Mouse (Mus musculus): ENCODE data around the gene Sult1b1. TPM values are rescaled to one million over a fixed set of nuclear protein-coding genes. Genes with fewer than 3 reads are reported as not detected.

Gene Sult1b1
- total RNA-seq (2023): not detected in 2 replicates

DNA sequence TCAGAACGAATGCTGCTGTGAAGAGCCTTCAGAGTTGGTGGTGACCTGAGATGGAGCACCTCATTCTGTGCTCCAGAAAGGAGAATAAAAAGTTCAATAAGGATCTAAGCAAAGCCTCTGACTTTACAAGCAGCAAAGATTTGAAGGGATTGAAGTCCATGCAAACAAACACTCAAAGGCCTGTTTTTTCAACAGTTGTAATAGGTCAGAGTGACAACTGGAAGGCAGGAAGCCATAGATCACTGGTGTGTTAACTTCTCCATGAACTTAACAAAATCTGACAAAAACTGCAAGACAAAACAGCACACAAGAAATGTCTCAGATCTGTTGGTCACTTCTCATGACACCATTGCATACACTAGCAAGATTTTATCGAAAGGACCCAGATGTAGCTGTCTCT lies at the start of gene Sult1b1:
Sult1b1 (minus strand) TSS at position 85 of the 400 bp plus-strand sequence.

GRCm38 (mm10) chr5:87568845-87569244 lies 30.9 kb upstream of the Sult1b1 start, which contains the start of gene Sult1d1:
Gene Sult1d1, minus strand, starts transcription at chr5:87569027.

DNA sequence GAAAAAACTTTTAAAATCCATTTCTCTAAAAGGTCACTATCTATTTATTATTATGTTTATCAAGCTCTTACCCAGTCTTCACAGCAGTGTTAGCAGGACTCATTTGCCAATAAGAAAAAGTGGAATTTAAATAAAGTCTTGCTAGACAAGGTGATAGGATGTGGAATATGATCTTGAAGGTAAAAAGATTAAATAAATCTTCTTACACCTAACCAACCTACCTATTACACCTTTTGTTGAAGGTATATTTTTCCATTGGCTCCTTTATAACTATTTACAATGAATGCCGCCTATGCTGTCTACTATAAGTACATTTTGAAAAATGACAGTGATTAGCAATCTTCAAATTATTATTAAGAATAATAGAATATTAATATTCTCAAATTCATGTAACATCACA lies 47.2 kb downstream of the Sult1b1 start, which contains the start of gene Ugt2a1:
Ugt2a1 (minus strand) TSS at position 101 of the 400 bp plus-strand sequence.

GRCm38 (mm10) chr5:87486706-87487105 lies 51.3 kb downstream of the Sult1b1 start, which contains the start of gene Gm43638:
Gene Gm43638, minus strand, starts transcription at chr5:87486806.

GRCm38 (mm10) chr5:87482160-87482559 lies 55.8 kb downstream of the Sult1b1 start, which contains the start of gene Ugt2a2:
Gene Ugt2a2, minus strand, starts transcription at chr5:87482260.

Other genes starting within 250 kb of the Sult1b1 start
- not detected in 2 replicates for gene Ugt2a3, start 201.0 kb downstream of the Sult1b1 start, total RNA-seq (2023)
- gene Ugt2b38, start 114.0 kb downstream of the Sult1b1 start, total RNA-seq (2023): not detected in 2 replicates
- gene Ugt2a2, start 55.9 kb downstream of the Sult1b1 start, total RNA-seq (2023): not detected in 2 replicates
- gene Gm43638, start 51.4 kb downstream of the Sult1b1 start, total RNA-seq (2023): not detected in 2 replicates
- gene Ugt2a1, start 47.3 kb downstream of the Sult1b1 start, total RNA-seq (2023): not detected in 2 replicates
- gene Sult1d1, start 30.8 kb upstream of the Sult1b1 start, total RNA-seq (2023): not detected in 2 replicates
- gene Sult1e1, start 53.4 kb upstream of the Sult1b1 start, total RNA-seq (2023): not detected in 2 replicates
- gene Csn1s1, start 128.0 kb upstream of the Sult1b1 start, total RNA-seq (2023): not detected in 2 replicates
- gene Csn2, start 161.4 kb upstream of the Sult1b1 start, total RNA-seq (2023): not detected in 2 replicates
- not detected in 2 replicates for gene Csn1s2a, start 236.4 kb upstream of the Sult1b1 start, total RNA-seq (2023)

Data from neutrophil, adult 65 days (primary cell).